Comparison of ENCODE assay signal across 10 mouse cellular contexts in genomic region chr5:148741267-148742004, GRCm38 (mm10).
DNase-seq lines count a peak whose midpoint lies in the region; ATAC-seq and TF ChIP-seq lines count a peak whose summit lies in the region.
"Had no signal": no experiment of that assay in that cellular context is flagged by ENCODE, and none has a peak within 500 bp of the region (broad histone marks: within the 10 kb centered on the region; RNA-seq: fewer than 3 reads in every experiment).

No protein-coding gene starts in this region.

- peaks cover 3% of the 10 kb centered on the region for H3K4me1 ChIP-seq in heart, adult 2 months (ENCODE audit: control insufficient read depth, insufficient read depth, low read length)
- peaks cover 16% of the 10 kb centered on the region for H3K4me1 ChIP-seq in ES-Bruce4 (ENCODE audit: control insufficient read depth, insufficient read depth, low read length)
- H3K4me1 ChIP-seq in intestine, embryonic 16.5 days (ENCODE audit: control insufficient read depth, insufficient read depth, low read length) = peaks cover 15% of the 10 kb centered on the region; the same call in 1 of the 2 replicates

- H3K9me3 ChIP-seq in ES-Bruce4 (replicated peaks; ENCODE audit: control insufficient read depth, insufficient read depth, low read length, poor library complexity, severe bottlenecking) = 0 out of 2 replicates have a peak, but pooled peaks cover 3% of the 10 kb centered on the region
- peaks cover 8% of the 10 kb centered on the region; the same call in 1 of the 2 replicates for H3K9me3 ChIP-seq in intestine, embryonic 16.5 days (ENCODE audit: control insufficient read depth, low read length)
- H3K9me3 ChIP-seq: midbrain, embryonic 10.5 days had no signal

- H3K4me2 ChIP-seq in intestine, embryonic 16.5 days (ENCODE audit: low read depth, low read length) = no peak overlapping the region

- H3K4me3 ChIP-seq in heart, adult 2 months = no peak overlapping the region
- peak overlapping the region; percentile 18; the same call in 1 of the 2 replicates for H3K4me3 ChIP-seq in ES-Bruce4 (ENCODE audit: low read depth, low read length)
- no peak overlapping the region for H3K4me3 ChIP-seq in intestine, embryonic 16.5 days (ENCODE audit: low read length)
- H3K4me3 ChIP-seq: midbrain, embryonic 10.5 days had no signal

- no peak overlapping the region for H3K9ac ChIP-seq in heart, adult 2 months (ENCODE audit: low read depth, low read length)
- no peak overlapping the region for H3K9ac ChIP-seq in ES-Bruce4 (ENCODE audit: low read depth, poor library complexity, severe bottlenecking)
- no peak overlapping the region for H3K9ac ChIP-seq in intestine, embryonic 16.5 days (ENCODE audit: low read depth, low read length)

- H3K36me3 ChIP-seq in heart, adult 2 months (ENCODE audit: control insufficient read depth, insufficient read depth, low read length) = no peaks in the 10 kb centered on the region
- no peaks in the 10 kb centered on the region for H3K36me3 ChIP-seq in ES-Bruce4 (ENCODE audit: control insufficient read depth, insufficient read depth, low read length, poor library complexity, severe bottlenecking)
- no peaks in the 10 kb centered on the region for H3K36me3 ChIP-seq in intestine, embryonic 16.5 days (ENCODE audit: control insufficient read depth, insufficient read depth, low read length)
- H3K36me3 ChIP-seq: midbrain, embryonic 10.5 days had no signal

- H3K79me2 ChIP-seq in heart, adult 2 months (replicated peaks; ENCODE audit: control insufficient read depth, insufficient read depth, low read length) = no peaks in the 10 kb centered on the region

- H3K27ac ChIP-seq in heart, adult 2 months = peak overlapping the region; percentile 58
- H3K27ac ChIP-seq in ES-Bruce4 (ENCODE audit: insufficient read depth, low read length) = peak overlapping the region; percentile 8; the same call in 1 of the 2 replicates
- H3K27ac ChIP-seq in intestine, embryonic 16.5 days (ENCODE audit: low read length) = 0 out of 2 replicates have a peak overlapping the region, but pooled peaks have one; percentile 9
- H3K27ac ChIP-seq: midbrain, embryonic 10.5 days had no signal

- WGBS in heart, adult 2 months = 74% methylated on average over 19 of the region's 19 CpGs
- 81% methylated on average over 19 of the region's 19 CpGs for WGBS in intestine, embryonic 16.5 days

- peak; percentile 18 to 27 for DNase-seq in heart, adult 2 months
- DNase-seq in heart, postnatal 4 days = no peak
- no peak for DNase-seq in left cerebral cortex, adult 8-10 months (ENCODE audit: low spot score in 2 of 2)
- DNase-seq in layer of hippocampus, adult 9-11 months = no peak
- DNase-seq: right cerebral cortex, adult 18-20 months had no signal

- ATAC-seq in intestine, embryonic 16.5 days = no peak
- peak; percentile 44 for ATAC-seq in megakaryocyte, adult 5-6 weeks (ENCODE audit: poor library complexity, severe bottlenecking)
- no peak for ATAC-seq in frontal cortex, adult (ENCODE audit: low TSS enrichment)

- intact Hi-C loops in heart, adult 2 months (cut with DNase I) = loop anchor here (5.0 kb wide), 1 partner anchor 189 kb away; the partner anchor contains the start of gene Ubl3

- TF ChIP-seq EP300 in heart, adult 2 months (IDR thresholded peaks at IDR 0.05; ENCODE audit: insufficient read depth, low read depth, low read length) = no peak
- no peak for TF ChIP-seq EP300 in ES-Bruce4 (IDR thresholded peaks at IDR 0.05; ENCODE audit: insufficient read depth, low read depth, low read length)

- H3K27me3 ChIP-seq in heart, adult 2 months (ENCODE audit: control insufficient read depth, insufficient read depth, low read length) = no peaks in the 10 kb centered on the region
- no peaks in the 10 kb centered on the region for H3K27me3 ChIP-seq in ES-Bruce4 (ENCODE audit: control insufficient read depth, insufficient read depth, low read length, poor library complexity, severe bottlenecking)
- no peaks in the 10 kb centered on the region for H3K27me3 ChIP-seq in intestine, embryonic 16.5 days (replicated peaks; ENCODE audit: control insufficient read depth, insufficient read depth, low read length)

- no peak for TF ChIP-seq POLR2A in heart, adult 2 months (IDR thresholded peaks at IDR 0.05; ENCODE audit: insufficient read depth, low read depth, low read length)
- no peak for TF ChIP-seq POLR2A in ES-Bruce4 (IDR thresholded peaks at IDR 0.05; ENCODE audit: insufficient read depth, low read length)

- no peak for TF ChIP-seq CTCF in heart, adult 2 months (IDR thresholded peaks at IDR 0.05)
- TF ChIP-seq CTCF in ES-Bruce4 (IDR thresholded peaks at IDR 0.05; ENCODE audit: low read depth, low read length) = no peak

Comparison
In these comparisons a context has a peak if more than half of its experiments do, and no peak if none do; other contexts are left out.
1. DNase-seq: peak in heart, adult 2 months (2 of 2); none in heart, postnatal 4 days (single experiment), left cerebral cortex, adult 8-10 months (0 of 2) and layer of hippocampus, adult 9-11 months (single experiment).
2. H3K27ac ChIP-seq: peak in every context shown above with its lines; median percentile 58 in heart, adult 2 months; 9 in intestine, embryonic 16.5 days; 8 in ES-Bruce4.